Mouse (Mus musculus) adrenal gland, adult 2 months (tissue): ENCODE measurements at regions not wholly inside any gene's neighbourhood (a gene's known extent, or its start where the extent isn't known, plus 50 kb on each side); places are given as distances from the start of the nearest gene placed in this dataset.

ENCODE experiments used
- DNase-seq: peaks from one replicate; pipeline ENCODE4 v3.0.0; 2021

- DNase-seq = no peak
These were observed 141.8 kb downstream of the Diras2 start for GRCm38 (mm10) chr13:52389271-52389670.

- DNase-seq = no peak
These were observed 135.3 kb downstream of the Diras2 start for GRCm38 (mm10) chr13:52395786-52396185.

GRCm38 (mm10) chr13:52398344-52398743 lies 132.7 kb downstream of the Diras2 start:
- no peak for DNase-seq

GRCm38 (mm10) chr13:52399143-52399542 lies 131.9 kb downstream of the Diras2 start:
- no peak for DNase-seq

- DNase-seq = no peak
These were observed 127.3 kb downstream of the Diras2 start for GRCm38 (mm10) chr13:52403805-52404204.

- peak; percentile 1 for DNase-seq
These were observed 114.8 kb downstream of the Diras2 start for GRCm38 (mm10) chr13:52416301-52416700.

- DNase-seq = no peak
These were observed 108.6 kb downstream of the Diras2 start for GRCm38 (mm10) chr13:52422456-52422855.

GRCm38 (mm10) chr13:52428527-52428926 lies 102.6 kb downstream of the Diras2 start:
- DNase-seq = no peak

- DNase-seq = no peak
These were observed 94.3 kb downstream of the Diras2 start for GRCm38 (mm10) chr13:52436756-52437155.

- DNase-seq = no peak
These were observed 85.6 kb downstream of the Diras2 start for GRCm38 (mm10) chr13:52445513-52445912.

GRCm38 (mm10) chr13:52448902-52449301 lies 82.2 kb downstream of the Diras2 start:
- no peak for DNase-seq

- no peak for DNase-seq
These were observed 79.6 kb downstream of the Diras2 start for GRCm38 (mm10) chr13:52451486-52451885.

- DNase-seq = no peak
These were observed 78.8 kb downstream of the Diras2 start for GRCm38 (mm10) chr13:52452291-52452690.
